Mouse (Mus musculus) yolk sac, embryonic 10.5 days (tissue): ENCODE data around the gene Stard10.
A peak's percentile ranks its signal among the peaks of the same experiment; 100 is the strongest.

ENCODE experiments used
- DNase-seq: peaks from one replicate; pipeline ENCODE4 v3.0.0-alpha.2; 2017; ENCODE audit warnings: low spot score

Stard10 gene

GRCm38 (mm10) chr7:101317014-101317413, at the start of gene Stard10:
TSS of gene Stard10 (plus strand) at chr7:101317086.
- no peak for DNase-seq

GRCm38 (mm10) chr7:101267457-101268259, 49.2 kb upstream of the Stard10 start:
- DNase-seq: no peak

GRCm38 (mm10) chr7:101271602-101272001, 45.3 kb upstream of the Stard10 start:
- DNase-seq: no peak

GRCm38 (mm10) chr7:101272466-101273160, 44.3 kb upstream of the Stard10 start:
- no peak for DNase-seq

GRCm38 (mm10) chr7:101282721-101283120, 34.2 kb upstream of the Stard10 start:
- DNase-seq: no peak

- no peak for DNase-seq
Observed at GRCm38 (mm10) chr7:101284504-101284903, 32.4 kb upstream of the Stard10 start.

- DNase-seq: no peak
Observed at GRCm38 (mm10) chr7:101286891-101287290, 30.0 kb upstream of the Stard10 start.

- DNase-seq: no peak
Observed at GRCm38 (mm10) chr7:101287820-101288219, 29.1 kb upstream of the Stard10 start.

- no peak for DNase-seq
Observed at GRCm38 (mm10) chr7:101288436-101288835, 28.4 kb upstream of the Stard10 start.

GRCm38 (mm10) chr7:101290401-101290800, 26.5 kb upstream of the Stard10 start:
- DNase-seq: no peak

GRCm38 (mm10) chr7:101291211-101291610, 25.7 kb upstream of the Stard10 start:
- DNase-seq: no peak

GRCm38 (mm10) chr7:101291641-101292040, 25.2 kb upstream of the Stard10 start:
- DNase-seq: no peak

- no peak for DNase-seq
Observed at GRCm38 (mm10) chr7:101292086-101292485, 24.8 kb upstream of the Stard10 start.

GRCm38 (mm10) chr7:101292696-101293095, 24.2 kb upstream of the Stard10 start:
- DNase-seq: no peak

GRCm38 (mm10) chr7:101293138-101293537, 23.7 kb upstream of the Stard10 start:
- DNase-seq: no peak

- no peak for DNase-seq
Observed at GRCm38 (mm10) chr7:101293611-101294010, 23.3 kb upstream of the Stard10 start.

GRCm38 (mm10) chr7:101295438-101295837, 21.4 kb upstream of the Stard10 start:
- no peak for DNase-seq

- peak; percentile 75 for DNase-seq
Observed at GRCm38 (mm10) chr7:101296252-101297022, 20.4 kb upstream of the Stard10 start.

- no peak for DNase-seq
Observed at GRCm38 (mm10) chr7:101297023-101297405, 19.9 kb upstream of the Stard10 start.

- DNase-seq: no peak
Observed at GRCm38 (mm10) chr7:101298375-101298774, 18.5 kb upstream of the Stard10 start.

- DNase-seq: no peak
Observed at GRCm38 (mm10) chr7:101301361-101301880, 15.5 kb upstream of the Stard10 start.

GRCm38 (mm10) chr7:101301881-101302456, 14.9 kb upstream of the Stard10 start, which contains the start of gene Atg16l2:
TSS of gene Atg16l2 (minus strand) at chr7:101302251.
- DNase-seq: peak; percentile 95
